Mouse (Mus musculus) CH12.LX (cell line): ENCODE data around the gene BC051019. TPM values are rescaled to one million over a fixed set of nuclear protein-coding genes. Genes with fewer than 3 reads are reported as not detected.

ENCODE experiments used
- DNase-seq: peaks from one replicate; pipeline ENCODE4 v3.0.0-alpha.2; 2013; ENCODE audit errors: extremely low read depth
- H3K27ac ChIP-seq: 2 replicates; pipeline ENCODE4 v1.5.1; 2012; ENCODE audit warnings: low read depth, mild to moderate bottlenecking, control low read depth, moderate library complexity; ENCODE audit not compliant: insufficient read depth
- H3K27me3 ChIP-seq: replicated peaks from 2 replicates; pipeline ENCODE3; 2012; ENCODE audit warnings: inconsistent platforms
- H3K36me3 ChIP-seq, 2 experiments: replicated peaks in 1 of 2; 2 replicates each; pipeline versions ENCODE3 to v1.6.1; 2012; ENCODE audit warnings: inconsistent platforms in 1 of 2, low read length in 1 of 2, mild to moderate bottlenecking in 1 of 2, mixed read lengths in 1 of 2, moderate library complexity in 1 of 2; ENCODE audit not compliant: control insufficient read depth in 1 of 2, insufficient read depth in 1 of 2
- H3K4me1 ChIP-seq, 2 experiments: 2 replicates each; pipeline ENCODE4 v1.6.1; 2012; ENCODE audit warnings: inconsistent platforms in 1 of 2, moderate library complexity in 1 of 2; ENCODE audit not compliant: insufficient read depth in 2 of 2, control insufficient read depth in 1 of 2
- H3K4me2 ChIP-seq: 2 replicates; pipeline ENCODE4 v1.6.1; 2012; ENCODE audit warnings: low read depth, mild to moderate bottlenecking, control low read depth; ENCODE audit not compliant: poor library complexity, insufficient read depth, severe bottlenecking
- H3K4me3 ChIP-seq, 3 experiments: fragments of 150-350 bp in 1 of 3; sonication (generic) in 1 of 3; replicated peaks in 1 of 3; 2 replicates each; pipeline versions ENCODE3 to v1.5.1; 2011 to 2012; ENCODE audit warnings: low read depth in 2 of 3, low read length in 2 of 3, mild to moderate bottlenecking in 2 of 3, moderate library complexity in 2 of 3, control low read depth in 1 of 3, improper control_type of control experiment in 1 of 3, inconsistent platforms in 1 of 3, mixed read lengths in 1 of 3; ENCODE audit not compliant: poor library complexity in 1 of 3
- H3K79me2 ChIP-seq: replicated peaks from 2 replicates; pipeline ENCODE4 v1.6.1; 2012; ENCODE audit warnings: mild to moderate bottlenecking, moderate library complexity; ENCODE audit not compliant: control insufficient read depth, poor library complexity, insufficient read depth, severe bottlenecking; ENCODE audit errors: extremely low read depth
- H3K9ac ChIP-seq: 2 replicates; pipeline ENCODE4 v1.6.1; 2012; ENCODE audit warnings: low read depth, mild to moderate bottlenecking, control low read depth, moderate library complexity; ENCODE audit not compliant: insufficient read depth
- H3K9me3 ChIP-seq: replicated peaks from 2 replicates; pipeline ENCODE3; 2012; ENCODE audit warnings: low read length, inconsistent platforms, mixed read lengths
- BHLHE40 ChIP-seq: IDR thresholded peaks from 2 replicates; pipeline ENCODE4 v1.6.1; 2011; ENCODE audit warnings: mild to moderate bottlenecking, low read depth, low read length, improper control_type of control experiment
- CHD1 ChIP-seq: IDR thresholded peaks from 2 replicates; pipeline ENCODE4 v1.6.1; 2012; ENCODE audit warnings: low read depth, low read length, improper control_type of control experiment, inconsistent platforms
- CHD2 ChIP-seq: IDR thresholded peaks from 2 replicates; pipeline ENCODE4 v1.6.1; 2011; ENCODE audit warnings: low read length, improper control_type of control experiment
- CTCF ChIP-seq, 2 experiments: IDR thresholded peaks in 1 of 2; conservative IDR thresholded peaks in 1 of 2; 2 replicates each; pipeline ENCODE4 v1.5.1; 2011 to 2012; ENCODE audit warnings: low read depth in 2 of 2, low read length in 2 of 2, improper control_type of control experiment in 1 of 2, inconsistent platforms in 1 of 2, mild to moderate bottlenecking in 1 of 2, moderate library complexity in 1 of 2
- E2F4 ChIP-seq: IDR thresholded peaks from 2 replicates; pipeline ENCODE4 v1.6.1; 2011; ENCODE audit warnings: low read depth, low read length, improper control_type of control experiment; ENCODE audit not compliant: insufficient replicate concordance
- EP300 ChIP-seq: IDR thresholded peaks from 2 replicates; pipeline ENCODE4 v1.6.1; 2011; ENCODE audit warnings: low read length, improper control_type of control experiment
- ETS1 ChIP-seq: conservative IDR thresholded peaks from 2 replicates; pipeline ENCODE4 v1.6.1; 2012; ENCODE audit warnings: low read depth, mild to moderate bottlenecking, inconsistent platforms, low read length, improper control_type of control experiment, moderate library complexity
- GABPA ChIP-seq: IDR thresholded peaks from 2 replicates; pipeline ENCODE4 v1.6.1; 2012; ENCODE audit warnings: low read depth, low read length, improper control_type of control experiment, inconsistent platforms; ENCODE audit not compliant: insufficient replicate concordance
- HCFC1 ChIP-seq: IDR thresholded peaks from 2 replicates; pipeline ENCODE4 v1.6.1; 2012; ENCODE audit warnings: low read depth, mild to moderate bottlenecking, inconsistent platforms, low read length, improper control_type of control experiment
- IRF4 ChIP-seq: IDR thresholded peaks from 2 replicates; pipeline ENCODE4 v1.6.1; 2014; ENCODE audit warnings: low read depth, mild to moderate bottlenecking, inconsistent platforms, low read length, improper control_type of control experiment
- JUN ChIP-seq: IDR thresholded peaks from 2 replicates; pipeline ENCODE4 v1.6.1; 2011; ENCODE audit warnings: low read depth, mild to moderate bottlenecking, low read length, improper control_type of control experiment, moderate library complexity; ENCODE audit not compliant: insufficient read depth
- JUND ChIP-seq: conservative IDR thresholded peaks from 2 replicates; pipeline ENCODE4 v1.6.1; 2011; ENCODE audit warnings: low read depth, low read length, improper control_type of control experiment
- MAFK ChIP-seq: IDR thresholded peaks from 2 replicates; pipeline ENCODE4 v1.6.1; 2011; ENCODE audit warnings: low read length, improper control_type of control experiment; ENCODE audit not compliant: insufficient replicate concordance
- MAX ChIP-seq: IDR thresholded peaks from 2 replicates; pipeline ENCODE4 v1.6.1; 2011; ENCODE audit warnings: low read length, improper control_type of control experiment
- NRF1 ChIP-seq: IDR thresholded peaks from 2 replicates; pipeline ENCODE4 v1.6.1; 2014; ENCODE audit warnings: low read depth, mild to moderate bottlenecking, inconsistent platforms, low read length, improper control_type of control experiment, moderate library complexity
- PAX5 ChIP-seq: IDR thresholded peaks from 2 replicates; pipeline ENCODE4 v1.6.1; 2012; ENCODE audit warnings: low read length, inconsistent platforms, mixed read lengths
- POLR2A ChIP-seq: IDR thresholded peaks from 2 replicates; pipeline ENCODE4 v1.6.1; 2011; ENCODE audit warnings: low read depth, mild to moderate bottlenecking, improper control_type of control experiment, low read length
- POLR2AphosphoS2 ChIP-seq: IDR thresholded peaks from 2 replicates; pipeline ENCODE4 v1.6.1; 2011; ENCODE audit warnings: low read depth, low read length, improper control_type of control experiment
- RCOR1 ChIP-seq: conservative IDR thresholded peaks from 2 replicates; pipeline ENCODE4 v1.6.1; 2012; ENCODE audit warnings: low read depth, mild to moderate bottlenecking, inconsistent platforms, low read length, improper control_type of control experiment
- SIN3A ChIP-seq: IDR thresholded peaks from 2 replicates; pipeline ENCODE4 v1.6.1; 2012; ENCODE audit warnings: low read length, improper control_type of control experiment, inconsistent platforms
- SMC3 ChIP-seq: IDR thresholded peaks from 2 replicates; pipeline ENCODE4 v1.6.1; 2011; ENCODE audit warnings: low read depth, low read length, improper control_type of control experiment
- TBP ChIP-seq: conservative IDR thresholded peaks from 2 replicates; pipeline ENCODE4 v1.6.1; 2011; ENCODE audit warnings: low read depth, low read length, improper control_type of control experiment
- TCF12 ChIP-seq: IDR thresholded peaks from 2 replicates; pipeline ENCODE4 v1.6.1; 2014; ENCODE audit warnings: low read depth, mild to moderate bottlenecking, inconsistent platforms, low read length, improper control_type of control experiment
- UBTF ChIP-seq: IDR thresholded peaks from 2 replicates; pipeline ENCODE4 v1.6.1; 2012; ENCODE audit warnings: low read depth, mild to moderate bottlenecking, inconsistent platforms, low read length, improper control_type of control experiment, moderate library complexity
- USF1 ChIP-seq: IDR thresholded peaks from 2 replicates; pipeline ENCODE4 v1.6.1; 2014; ENCODE audit warnings: low read depth, mild to moderate bottlenecking, inconsistent platforms, low read length, improper control_type of control experiment
- USF2 ChIP-seq: conservative IDR thresholded peaks from 2 replicates; pipeline ENCODE4 v1.6.1; 2011; ENCODE audit warnings: low read depth, low read length, improper control_type of control experiment
- ZC3H11A ChIP-seq: IDR thresholded peaks from 2 replicates; pipeline ENCODE4 v1.6.1; 2012; ENCODE audit warnings: low read depth, mild to moderate bottlenecking, inconsistent platforms, low read length, improper control_type of control experiment
- ZNF384 ChIP-seq: IDR thresholded peaks from 2 replicates; pipeline ENCODE4 v1.6.1; 2012; ENCODE audit warnings: low read depth, low read length, improper control_type of control experiment, inconsistent platforms
- dilution Hi-C: fragments of 300-500 bp; cut with MboI; formaldehyde crosslinking; loops from 2 replicates; pipeline ENCODE4 v1.14.3; 2020; ENCODE audit warnings: low sequenced_read_pairs; ENCODE audit not compliant: extremely low pct_unique_long_range_greater_than_20kb, extremely low pct_ligation_motif_present
- in situ Hi-C: fragments of 300-500 bp; cut with MboI; formaldehyde crosslinking; loops from 3 replicates; pipeline ENCODE4 v1.14.3; 2019; ENCODE audit warnings: low sequenced_read_pairs, low pct_ligation_motif_present, low pct_unique_long_range_greater_than_20kb, mixed read lengths
- polyA plus RNA-seq: library from polyadenylated mRNA; unstranded; fragments of >175 nt; gene quantifications from 2 replicates; pipeline ENCODE4 v1.2.1, GENCODE M21; 2012; ENCODE audit warnings: low read depth; ENCODE audit not compliant: insufficient read length
- total RNA-seq, 2 experiments: library from RNA; depleted of rRNA; stranded (reverse); fragments of 300-350 nt in 1 of 2; fragments of >200 nt in 1 of 2; gene quantifications; 2 replicates each; pipeline ENCODE4 v1.2.3; 2012 to 2014

Gene BC051019
- total and polyA plus RNA-seq, 3 experiments: 0.17 to 0.33 TPM; not detected in 1

DNA sequence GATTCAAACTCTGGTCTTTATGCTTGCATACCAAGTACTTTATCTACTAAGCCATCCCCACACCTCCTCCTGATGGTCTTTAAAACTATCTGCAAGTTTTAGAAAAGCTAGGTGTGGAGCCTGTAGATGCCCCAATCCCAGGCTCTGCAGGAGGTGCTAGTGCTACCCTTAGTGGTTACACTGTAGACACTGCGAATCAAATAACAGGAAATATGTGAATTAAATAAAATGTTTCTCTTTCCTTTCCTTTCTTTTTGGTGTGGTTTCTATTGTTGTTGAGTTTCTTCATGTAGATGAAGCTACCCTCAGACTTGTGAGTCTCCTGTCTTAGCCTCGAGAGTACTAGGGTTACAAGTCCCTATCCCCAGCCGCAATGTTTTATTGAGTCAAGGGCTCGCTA lies 18.1 kb upstream of the BC051019 start:
- no peak overlapping the region for H3K9ac ChIP-seq
- no peak overlapping the region for H3K4me2 ChIP-seq
- no peak for DNase-seq
- H3K79me2 ChIP-seq: no peaks in the 10 kb centered on the region
- dilution Hi-C loops (no loop called here), in situ Hi-C loops (no loop called here)
- H3K27me3 ChIP-seq: no peaks in the 10 kb centered on the region
- H3K4me3 ChIP-seq: no peak overlapping the region
- TF ChIP-seq IRF4 (no peak), PAX5 (no peak), MAX (no peak), RCOR1 (no peak), UBTF (no peak), CHD1 (no peak), NRF1 (no peak), ZNF384 (no peak), BHLHE40 (no peak), JUN (no peak), ZC3H11A (no peak), TBP (no peak), CTCF (conservative IDR thresholded peaks at IDR 0.05 in 1 of 2, IDR thresholded peaks at IDR 0.05 in 1 of 2; ENCODE audit: low read depth in 2 of 2, low read length in 2 of 2) (no peak), JUND (no peak), CHD2 (no peak), HCFC1 (no peak), SMC3 (no peak), ETS1 (no peak), USF2 (no peak), E2F4 (no peak)
- no peak overlapping the region for H3K27ac ChIP-seq
- no peaks in the 10 kb centered on the region for H3K4me1 ChIP-seq
- H3K9me3 ChIP-seq: no peaks in the 10 kb centered on the region
- peaks cover 49 to 81% of the 10 kb centered on the region in 2 experiments for H3K36me3 ChIP-seq

DNA sequence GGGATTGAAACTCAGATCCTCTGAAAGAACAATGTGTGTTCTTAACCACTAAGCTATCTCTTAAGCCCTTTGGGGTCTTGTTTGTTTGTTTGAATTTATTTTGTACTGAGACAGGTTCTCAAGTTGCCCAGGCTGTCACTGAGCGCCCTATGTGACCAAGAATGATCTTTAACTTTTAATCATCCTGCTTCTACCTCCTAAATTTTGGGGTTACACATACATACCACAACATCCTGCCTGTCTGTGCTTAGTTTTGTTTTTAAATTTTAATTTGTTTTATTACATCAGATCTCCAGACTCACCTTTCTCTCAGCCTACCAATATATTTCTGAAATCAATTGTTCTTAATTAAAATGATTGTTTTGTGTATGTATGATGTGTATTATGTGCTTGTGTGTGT lies 17.4 kb upstream of the BC051019 start:
- H3K79me2 ChIP-seq: no peaks in the 10 kb centered on the region
- TF ChIP-seq SMC3: no peak
- TF ChIP-seq MAFK: no peak
- no peak for TF ChIP-seq POLR2AphosphoS2
- TF ChIP-seq SIN3A: no peak
- no peak for TF ChIP-seq GABPA
- no peak for TF ChIP-seq CTCF (conservative IDR thresholded peaks at IDR 0.05 in 1 of 2, IDR thresholded peaks at IDR 0.05 in 1 of 2; ENCODE audit: low read depth in 2 of 2, low read length in 2 of 2)
- no peak for TF ChIP-seq USF1
- TF ChIP-seq EP300: no peak
- no peak for TF ChIP-seq NRF1
- no peak for TF ChIP-seq UBTF
- TF ChIP-seq CHD2: no peak
- TF ChIP-seq TCF12: no peak
- TF ChIP-seq POLR2A: no peak
- TF ChIP-seq PAX5: no peak
- no peak for TF ChIP-seq E2F4
- no peak for TF ChIP-seq ZNF384
- TF ChIP-seq, all 38 proteins: peak for 0
- in situ Hi-C loops: no loop called here
- Histone ChIP-seq H3K27ac (no peak overlapping the region), H3K27me3 (no peaks in the 10 kb centered on the region), H3K9ac (no peak overlapping the region), H3K4me1 (no peaks in the 10 kb centered on the region), H3K4me3 (no peak overlapping the region), H3K9me3 (no peaks in the 10 kb centered on the region), H3K36me3 (peaks cover 50 to 83% of the 10 kb centered on the region in 2 experiments), H3K4me2 (no peak overlapping the region)
- DNase-seq: no peak
- dilution Hi-C loops: no loop called here
